Mouse (Mus musculus): ENCODE results near the gene Zbtb44. TPM values are rescaled to one million over a fixed set of nuclear protein-coding genes. Genes with fewer than 3 reads are reported as not detected.
A peak's percentile ranks its signal among the peaks of the same experiment; 100 is the strongest.

The Zbtb44 gene
- polyA plus RNA-seq, 1 experiment from 2014 or later, result 7.4 TPM

DNA sequence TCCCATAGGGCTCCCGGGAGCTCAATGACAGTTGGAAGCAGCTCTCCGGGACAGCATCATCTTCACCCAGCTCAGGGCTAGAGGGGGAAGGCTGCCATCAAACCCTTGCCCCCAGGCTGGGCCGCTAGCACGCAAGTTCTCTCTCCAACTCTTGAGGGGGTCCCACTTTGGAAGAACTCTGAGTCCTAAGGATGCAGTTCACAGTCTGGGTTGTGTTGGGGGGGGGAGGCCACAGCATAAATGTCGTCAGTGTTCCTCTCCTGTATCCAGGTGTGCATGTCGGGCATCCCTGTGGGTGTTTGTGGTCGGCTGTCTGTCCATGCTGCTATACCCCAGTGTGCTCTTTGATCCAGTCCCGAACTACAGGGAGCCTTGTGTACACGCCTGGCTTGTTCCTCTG, 59.1 kb downstream of the Zbtb44 start:
- H3K9me3 ChIP-seq (replicated peaks), result no peaks in the 10 kb centered on the region
- H3K27ac ChIP-seq, result no peak overlapping the region
- peaks cover 11% of the 10 kb centered on the region; the same call in 1 of the 2 replicates for H3K27me3 ChIP-seq
- ATAC-seq (replicated peaks; ENCODE audit: insufficient number of reproducible peaks, insufficient read depth, low FRiP score, low read depth), result no peak
- no peak overlapping the region for H3K4me2 ChIP-seq
- 82% methylated on average over 9 of the region's 9 CpGs for WGBS
- H3K4me1 ChIP-seq (replicated peaks), result 0 out of 2 replicates have a peak, but pooled peaks cover 2% of the 10 kb centered on the region
- H3K36me3 ChIP-seq, result no peaks in the 10 kb centered on the region
- no peak overlapping the region for H3K9ac ChIP-seq
- H3K4me3 ChIP-seq, result no peak overlapping the region

GRCm38 (mm10) chr9:31090081-31091023, 59.9 kb downstream of the Zbtb44 start:
- no peak overlapping the region for H3K9ac ChIP-seq
- H3K9me3 ChIP-seq (replicated peaks), result no peaks in the 10 kb centered on the region
- no peak overlapping the region for H3K4me3 ChIP-seq
- peaks cover 11% of the 10 kb centered on the region; the same call in 1 of the 2 replicates for H3K27me3 ChIP-seq
- 0 out of 2 replicates have a peak, but pooled peaks cover 2% of the 10 kb centered on the region for H3K4me1 ChIP-seq (replicated peaks)
- WGBS, result 68% methylated on average over 29 of the region's 29 CpGs
- no peak for ATAC-seq (replicated peaks; ENCODE audit: insufficient number of reproducible peaks, insufficient read depth, low FRiP score, low read depth)
- 0 out of 2 replicates have a peak overlapping the region, but pooled peaks have one; percentile 6 for H3K4me2 ChIP-seq
- H3K27ac ChIP-seq, result no peak overlapping the region
- H3K36me3 ChIP-seq, result no peaks in the 10 kb centered on the region

DNA sequence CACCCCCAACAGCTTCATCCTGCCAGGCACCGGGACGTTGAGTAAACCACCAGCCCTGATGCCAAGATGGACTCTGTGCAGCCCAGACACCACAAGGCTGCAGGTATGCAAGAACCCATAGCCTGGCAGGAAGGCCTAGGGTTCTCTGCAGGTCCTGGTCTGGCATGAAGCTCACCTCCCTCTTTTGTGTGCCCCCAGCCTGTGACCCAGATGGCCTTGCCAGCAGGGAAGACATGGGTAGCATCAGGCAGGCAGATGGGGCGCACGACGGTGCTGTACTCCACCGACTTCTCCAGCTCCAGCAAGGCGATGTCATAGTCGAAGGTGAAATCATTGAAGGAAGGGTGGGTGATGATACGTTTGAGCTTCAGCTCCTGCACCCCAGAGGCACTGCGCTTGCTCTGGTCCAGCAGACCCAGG, 60.7 kb downstream of the Zbtb44 start:
- Histone ChIP-seq H3K4me2 (no peak overlapping the region), H3K4me1 (replicated peaks) (0 out of 2 replicates have a peak, but pooled peaks cover 1% of the 10 kb centered on the region), H3K27me3 (peaks cover 13% of the 10 kb centered on the region), H3K27ac (no peak overlapping the region), H3K9me3 (replicated peaks) (no peaks in the 10 kb centered on the region), H3K9ac (no peak overlapping the region), H3K36me3 (no peaks in the 10 kb centered on the region), H3K4me3 (no peak overlapping the region)
- WGBS, result 92% methylated on average over 10 of the region's 10 CpGs
- no peak for ATAC-seq (replicated peaks; ENCODE audit: insufficient number of reproducible peaks, insufficient read depth, low FRiP score, low read depth)

DNA sequence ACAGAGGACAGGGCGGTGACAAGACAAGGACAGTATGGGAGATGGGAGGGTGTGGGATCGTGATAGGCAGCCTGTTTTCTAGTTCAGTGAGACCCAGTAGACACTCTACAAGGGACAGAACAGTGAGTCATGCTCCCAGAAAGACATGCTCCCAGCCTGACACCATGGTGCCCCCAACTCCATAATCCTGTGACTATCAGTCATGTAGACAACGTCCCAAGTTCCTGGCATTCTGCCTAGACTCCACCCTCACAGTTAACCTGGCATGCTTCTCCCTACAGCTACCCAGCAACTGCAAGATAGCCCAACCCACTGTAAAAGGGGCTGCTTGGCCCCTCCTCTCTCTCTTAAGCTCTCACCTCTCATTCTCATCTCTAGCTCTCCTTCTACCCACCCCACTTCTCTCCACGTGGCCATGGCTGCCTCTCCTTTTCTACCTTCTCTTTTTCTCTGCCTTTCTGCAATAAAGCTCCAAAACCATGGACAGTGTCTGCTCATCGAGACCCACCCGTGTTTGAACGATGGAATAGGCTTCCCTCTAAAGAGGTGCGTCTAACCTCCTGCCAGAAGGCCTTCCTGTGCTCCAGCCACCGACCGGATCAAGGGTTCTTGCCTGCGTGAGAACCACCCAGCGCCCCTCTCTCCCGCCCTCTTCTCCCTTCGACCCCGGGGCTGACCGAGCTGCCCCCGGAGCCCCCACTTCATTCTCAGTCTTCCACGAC, 61.8 kb downstream of the Zbtb44 start:
- Histone ChIP-seq H3K4me1 (replicated peaks) (peaks cover 11% of the 10 kb centered on the region), H3K9me3 (replicated peaks) (no peaks in the 10 kb centered on the region), H3K4me2 (no peak overlapping the region), H3K36me3 (no peaks in the 10 kb centered on the region), H3K27ac (no peak overlapping the region), H3K27me3 (peaks cover 7% of the 10 kb centered on the region), H3K4me3 (no peak overlapping the region), H3K9ac (no peak overlapping the region)
- 84% methylated on average over 18 of the region's 18 CpGs for WGBS
- no peak for ATAC-seq (replicated peaks; ENCODE audit: insufficient number of reproducible peaks, insufficient read depth, low FRiP score, low read depth)

- 92% methylated on average over 10 of the region's 10 CpGs for WGBS
- no peak overlapping the region for H3K27ac ChIP-seq
These were observed 62.4 kb downstream of the Zbtb44 start for GRCm38 (mm10) chr9:31092833-31093195.

GRCm38 (mm10) chr9:31097088-31098082, 66.9 kb downstream of the Zbtb44 start:
- H3K4me2 ChIP-seq, result peak overlapping the region; percentile 19

More at GRCm38 (mm10) chr9:31092833-31093195, 62.4 kb downstream of the Zbtb44 start:
- no peak for ATAC-seq (replicated peaks; ENCODE audit: insufficient number of reproducible peaks, insufficient read depth, low FRiP score, low read depth)
- H3K4me2 ChIP-seq, result no peak overlapping the region
- H3K9me3 ChIP-seq (replicated peaks), result no peaks in the 10 kb centered on the region
- peaks cover 5% of the 10 kb centered on the region; the same call in 1 of the 2 replicates for H3K27me3 ChIP-seq
- H3K4me1 ChIP-seq (replicated peaks), result peaks cover 15% of the 10 kb centered on the region
- H3K9ac ChIP-seq, result no peak overlapping the region
- H3K36me3 ChIP-seq, result no peaks in the 10 kb centered on the region
- no peak overlapping the region for H3K4me3 ChIP-seq

DNA sequence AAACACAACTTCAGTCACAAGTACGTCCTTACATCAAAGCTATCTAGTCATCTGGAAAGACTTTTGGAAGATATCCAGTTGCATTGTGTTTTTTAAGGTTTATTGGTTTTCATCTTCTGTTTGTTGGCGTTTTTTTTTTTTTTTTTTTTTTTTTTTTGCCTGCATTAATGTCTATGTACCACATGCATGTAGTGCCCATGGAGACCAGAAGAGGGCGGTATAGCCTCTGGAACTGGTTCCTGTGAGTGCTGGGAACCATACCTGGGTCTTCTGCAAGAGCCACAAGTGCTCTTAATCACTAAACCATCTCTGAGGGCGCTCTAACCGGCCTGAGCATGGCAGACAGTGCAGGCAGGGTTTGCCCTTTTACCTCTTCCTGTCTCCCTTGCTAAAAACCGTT, 67.7 kb downstream of the Zbtb44 start:
- H3K27ac ChIP-seq, result no peak overlapping the region
- no peak overlapping the region for H3K4me3 ChIP-seq
- no peaks in the 10 kb centered on the region for H3K36me3 ChIP-seq
- ATAC-seq (replicated peaks; ENCODE audit: insufficient number of reproducible peaks, insufficient read depth, low FRiP score, low read depth), result no peak
- H3K4me2 ChIP-seq, result no peak overlapping the region
- H3K27me3 ChIP-seq, result peaks cover 5% of the 10 kb centered on the region; the same call in 1 of the 2 replicates
- H3K9me3 ChIP-seq (replicated peaks), result no peaks in the 10 kb centered on the region
- H3K4me1 ChIP-seq (replicated peaks), result peaks cover 15% of the 10 kb centered on the region
- H3K9ac ChIP-seq, result no peak overlapping the region
- 72% methylated on average over 6 of the region's 6 CpGs for WGBS

More at GRCm38 (mm10) chr9:31097088-31098082, 66.9 kb downstream of the Zbtb44 start:
- peaks cover 15% of the 10 kb centered on the region for H3K4me1 ChIP-seq (replicated peaks)
- no peaks in the 10 kb centered on the region for H3K9me3 ChIP-seq (replicated peaks)
- 51% methylated on average over 20 of the region's 20 CpGs for WGBS
- H3K9ac ChIP-seq, result no peak overlapping the region
- H3K27ac ChIP-seq, result no peak overlapping the region
- H3K36me3 ChIP-seq, result no peaks in the 10 kb centered on the region
- ATAC-seq (replicated peaks; ENCODE audit: insufficient number of reproducible peaks, insufficient read depth, low FRiP score, low read depth), result no peak
- no peak overlapping the region for H3K4me3 ChIP-seq
- peaks cover 5% of the 10 kb centered on the region; the same call in 1 of the 2 replicates for H3K27me3 ChIP-seq

DNA sequence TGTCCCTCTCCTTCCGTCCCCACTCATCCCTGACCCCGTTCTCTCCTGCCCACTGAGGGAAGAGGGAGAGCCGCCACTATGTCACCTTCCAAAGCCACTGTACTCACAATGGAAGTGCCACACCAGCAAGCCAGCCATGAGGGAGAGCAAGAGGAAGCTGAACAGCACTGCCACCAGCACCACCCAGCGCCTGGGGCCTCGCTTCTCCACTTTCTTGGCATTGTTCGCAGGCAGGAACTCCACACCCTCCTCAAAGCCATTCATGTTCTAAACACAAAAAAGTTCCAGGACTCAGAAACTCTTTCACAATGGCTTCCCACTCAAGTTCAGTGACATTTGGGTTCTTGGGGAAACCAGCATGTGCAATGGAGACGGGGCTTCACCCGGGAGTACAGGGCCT, 78.0 kb downstream of the Zbtb44 start:
- Histone ChIP-seq H3K4me3 (no peak overlapping the region), H3K4me2 (no peak overlapping the region), H3K36me3 (no peaks in the 10 kb centered on the region), H3K27me3 (no peaks in the 10 kb centered on the region), H3K27ac (no peak overlapping the region), H3K9ac (no peak overlapping the region), H3K4me1 (replicated peaks) (no peaks in the 10 kb centered on the region), H3K9me3 (replicated peaks) (no peaks in the 10 kb centered on the region)
- 92% methylated on average over 8 of the region's 8 CpGs for WGBS
- ATAC-seq (replicated peaks; ENCODE audit: insufficient number of reproducible peaks, insufficient read depth, low FRiP score, low read depth), result no peak

DNA sequence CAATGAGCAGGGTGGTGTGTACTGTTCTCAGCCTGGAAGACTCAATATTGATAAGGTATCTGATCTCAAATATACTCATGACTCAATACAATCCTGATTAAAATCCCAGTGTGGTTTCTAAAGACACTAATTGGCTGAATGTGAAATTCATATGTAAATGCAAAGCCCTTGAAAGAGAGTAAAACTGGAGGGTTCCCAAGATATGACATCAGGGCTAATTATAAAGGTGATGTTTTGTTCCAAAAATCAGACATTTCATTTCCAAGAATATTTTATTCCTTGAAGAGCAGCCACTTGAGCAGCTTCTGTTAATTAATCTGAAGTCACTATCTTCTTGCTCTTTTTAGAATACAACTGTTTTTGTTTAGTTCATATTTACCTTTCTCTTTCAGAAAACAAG, 85.1 kb downstream of the Zbtb44 start:
- no peak overlapping the region for H3K9ac ChIP-seq
- no peaks in the 10 kb centered on the region for H3K9me3 ChIP-seq (replicated peaks)
- H3K36me3 ChIP-seq, result no peaks in the 10 kb centered on the region
- H3K4me2 ChIP-seq, result no peak overlapping the region
- no peak overlapping the region for H3K27ac ChIP-seq
- H3K4me1 ChIP-seq (replicated peaks), result peaks cover 24% of the 10 kb centered on the region
- no peak overlapping the region for H3K4me3 ChIP-seq
- H3K27me3 ChIP-seq, result no peaks in the 10 kb centered on the region
- no peak for ATAC-seq (replicated peaks; ENCODE audit: insufficient number of reproducible peaks, insufficient read depth, low FRiP score, low read depth)

- H3K27ac ChIP-seq, result no peak overlapping the region
- WGBS, result 86% methylated on average over 11 of the region's 11 CpGs
- no peak for ATAC-seq (replicated peaks; ENCODE audit: insufficient number of reproducible peaks, insufficient read depth, low FRiP score, low read depth)
These were observed 86.6 kb downstream of the Zbtb44 start for GRCm38 (mm10) chr9:31117088-31117487.

More at GRCm38 (mm10) chr9:31117088-31117487, 86.6 kb downstream of the Zbtb44 start:
- H3K9me3 ChIP-seq (replicated peaks), result no peaks in the 10 kb centered on the region
- H3K36me3 ChIP-seq, result no peaks in the 10 kb centered on the region
- H3K27me3 ChIP-seq, result no peaks in the 10 kb centered on the region
- H3K9ac ChIP-seq, result no peak overlapping the region
- no peak overlapping the region for H3K4me3 ChIP-seq
- peaks cover 27% of the 10 kb centered on the region for H3K4me1 ChIP-seq (replicated peaks)
- H3K4me2 ChIP-seq, result no peak overlapping the region
